Mouse (Mus musculus) heart, postnatal 36 days (tissue): ENCODE measurements at regions not wholly inside any gene's neighbourhood (a gene's known extent, or its start where the extent isn't known, plus 50 kb on each side); places are given as distances from the start of the nearest gene placed in this dataset.
A peak's percentile ranks its signal among the peaks of the same experiment; 100 is the strongest.

Experiments used
- DNase-seq, 2 experiments: peaks; one replicate each; pipeline ENCODE4 v3.0.0; 2021 to 2022
- intact Hi-C: fragments of 180-260 bp; cut with DNase I; formaldehyde crosslinking; loops from one replicate; pipeline ENCODE4 v1.15.1; 2025

- intact Hi-C loops: no loop called here
- DNase-seq: no peak
Measured at GRCm38 (mm10) chr10:104367219-104367618, 173.4 kb downstream of the Gm4340 start.

GRCm38 (mm10) chr10:104374567-104374966 lies 180.7 kb downstream of the Gm4340 start:
- DNase-seq: no peak
- intact Hi-C loops: no loop called here

GRCm38 (mm10) chr10:104388254-104388653 lies 194.4 kb downstream of the Gm4340 start:
- no peak for DNase-seq
- intact Hi-C loops: no loop called here

- DNase-seq: no peak
- intact Hi-C loops: no loop called here
Measured at GRCm38 (mm10) chr10:104395711-104396110, 201.9 kb downstream of the Gm4340 start.

GRCm38 (mm10) chr10:104408751-104409150 lies 214.9 kb downstream of the Gm4340 start:
- DNase-seq: no peak
- intact Hi-C loops: no loop called here

GRCm38 (mm10) chr10:104422541-104422940 lies 228.7 kb downstream of the Gm4340 start:
- intact Hi-C loops: no loop called here
- DNase-seq: no peak

- no peak for DNase-seq
- intact Hi-C loops: no loop called here
Measured at GRCm38 (mm10) chr10:104423161-104423560, 229.3 kb downstream of the Gm4340 start.

GRCm38 (mm10) chr10:104423761-104424160 lies 229.9 kb downstream of the Gm4340 start:
- DNase-seq: no peak
- intact Hi-C loops: no loop called here

- no peak for DNase-seq
- intact Hi-C loops: no loop called here
Measured at GRCm38 (mm10) chr10:104444926-104445325, 251.1 kb downstream of the Gm4340 start.

- intact Hi-C loops: no loop called here
- peak in 1 of 2 experiments; percentile 1 for DNase-seq
Measured at GRCm38 (mm10) chr10:104455549-104456351, 261.9 kb downstream of the Gm4340 start.

- no peak for DNase-seq
- intact Hi-C loops: no loop called here
Measured at GRCm38 (mm10) chr10:104456352-104456725, 262.5 kb downstream of the Gm4340 start.

GRCm38 (mm10) chr10:104486226-104486944 lies 292.5 kb downstream of the Gm4340 start:
- no peak for DNase-seq
- intact Hi-C loops: no loop called here

- DNase-seq: no peak
- intact Hi-C loops: no loop called here
Measured at GRCm38 (mm10) chr10:104489301-104489700, 295.5 kb downstream of the Gm4340 start.

GRCm38 (mm10) chr10:104490943-104491631 lies 297.2 kb downstream of the Gm4340 start:
- DNase-seq: no peak
- intact Hi-C loops: no loop called here
